Mouse (Mus musculus) G1E (cell line): ENCODE data around the gene Zfyve19.

ENCODE experiments used
- CTCF ChIP-seq: IDR thresholded peaks from 2 replicates; pipeline ENCODE4 v1.5.1; 2012; ENCODE audit warnings: low read depth, low read length, inconsistent platforms, mixed read lengths
- GATA1 ChIP-seq: IDR thresholded peaks from 2 replicates; pipeline ENCODE4 v1.6.1; 2012; ENCODE audit warnings: borderline replicate concordance, low read length, inconsistent platforms, mixed read lengths
- GATA2 ChIP-seq: IDR thresholded peaks from 2 replicates; pipeline ENCODE4 v1.6.1; 2012; ENCODE audit warnings: low read depth, low read length, inconsistent platforms, borderline replicate concordance
- POLR2AphosphoS5 ChIP-seq: IDR thresholded peaks from 2 replicates; pipeline ENCODE4 v1.6.1; 2012; ENCODE audit warnings: low read depth, low read length, inconsistent platforms; ENCODE audit not compliant: insufficient replicate concordance
- TAL1 ChIP-seq: conservative IDR thresholded peaks from 2 replicates; pipeline ENCODE4 v1.6.1; 2012; ENCODE audit warnings: low read depth, low read length, inconsistent platforms, mixed read lengths

DNA sequence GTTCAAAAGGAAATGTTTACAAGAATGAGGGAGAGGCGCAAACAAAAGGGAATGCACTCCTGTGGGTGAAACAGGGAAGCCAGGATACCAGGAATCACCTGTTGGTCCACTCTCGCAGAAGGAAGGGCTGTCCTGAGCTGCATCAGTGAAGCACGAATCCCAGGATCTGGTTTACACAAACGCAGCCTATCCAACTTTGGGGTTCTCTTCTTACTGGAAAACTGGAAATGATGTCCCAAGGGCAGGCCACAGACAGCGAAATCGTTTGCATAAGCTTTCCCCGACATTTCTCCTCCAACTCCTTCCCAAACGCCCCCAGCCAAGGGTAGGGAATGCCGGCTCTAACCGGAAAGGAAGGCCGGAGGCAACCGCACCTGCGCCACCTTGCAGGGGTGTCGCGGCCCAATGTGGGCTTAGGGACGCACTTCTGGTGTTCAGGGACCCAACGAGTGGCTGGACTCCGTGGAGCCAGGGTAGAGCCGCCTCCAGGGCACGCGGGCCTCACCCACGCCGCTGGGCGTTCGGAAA is 28.3 kb downstream of the Zfyve19 start:
- TF ChIP-seq CTCF (no peak), GATA1 (no peak), TAL1 (no peak), POLR2AphosphoS5 (no peak), GATA2 (no peak)
